Mouse (Mus musculus): ENCODE data around the gene Nrgn. TPM values are rescaled to one million over a fixed set of nuclear protein-coding genes. Genes with fewer than 3 reads are reported as not detected.

Nrgn gene
- polyA plus RNA-seq, 1 experiment from 2014 or later = 2.6 TPM

- Histone ChIP-seq H3K27ac (no peak overlapping the region), H3K27me3 (ENCODE audit: insufficient read depth, poor library complexity, severe bottlenecking) (peaks cover 4% of the 10 kb centered on the region; the same call in 1 of the 2 replicates), H3K4me1 (replicated peaks) (peaks cover 13% of the 10 kb centered on the region), H3K36me3 (no peaks in the 10 kb centered on the region), H3K9me3 (no peaks in the 10 kb centered on the region), H3K4me3 (no peak overlapping the region)
- no peak for DNase-seq (ENCODE audit: low spot score)
- 80% methylated on average over 2 of the region's 2 CpGs for whole genome bisulfite sequencing
Measured at GRCm38 (mm10) chr9:37569231-37569835, 16.6 kb upstream of the Nrgn start.

GRCm38 (mm10) chr9:37568605-37569214 is 16.0 kb upstream of the Nrgn start:
- Histone ChIP-seq H3K9me3 (no peaks in the 10 kb centered on the region), H3K27me3 (ENCODE audit: insufficient read depth, poor library complexity, severe bottlenecking) (peaks cover 3% of the 10 kb centered on the region; the same call in 1 of the 2 replicates), H3K27ac (no peak overlapping the region), H3K4me3 (no peak overlapping the region), H3K36me3 (no peaks in the 10 kb centered on the region), H3K4me1 (replicated peaks) (peaks cover 13% of the 10 kb centered on the region)
- 45% methylated on average over 4 of the region's 4 CpGs for WGBS
- no peak for DNase-seq (ENCODE audit: low spot score)

DNA sequence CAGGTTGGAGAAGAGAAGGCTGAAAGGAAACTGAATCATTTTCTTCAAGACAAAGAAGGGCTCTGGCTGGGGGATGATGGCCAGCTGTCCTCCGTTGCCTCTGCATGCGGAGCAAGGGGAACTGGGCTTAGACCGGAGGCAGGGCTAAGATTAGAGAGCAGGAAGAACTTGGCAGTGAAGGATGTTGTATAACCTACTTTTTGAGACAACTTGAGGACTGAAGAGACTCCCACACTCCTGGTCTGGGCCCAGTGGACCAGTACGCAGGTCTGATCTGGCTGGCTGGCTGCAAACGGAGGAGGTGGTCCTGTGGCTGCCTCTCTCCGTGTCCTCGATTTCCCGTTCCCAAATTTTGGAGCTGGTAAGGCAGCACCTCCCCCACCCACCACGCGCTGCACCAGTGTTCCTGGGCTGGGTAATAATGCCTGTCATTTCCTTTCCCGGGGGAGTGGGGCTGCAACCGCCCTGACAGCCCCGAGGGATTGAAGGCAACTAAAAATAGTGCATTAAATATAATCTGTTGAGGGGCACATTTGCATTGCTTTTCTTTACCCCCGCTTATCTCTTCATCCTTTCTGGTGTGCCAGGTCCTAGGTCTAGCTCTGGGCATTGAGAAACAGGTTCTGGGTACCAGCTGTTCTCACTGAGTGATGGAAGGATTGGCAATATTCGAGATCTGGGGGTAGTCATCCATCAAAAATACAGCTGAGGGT is 15.3 kb upstream of the Nrgn start:
- Histone ChIP-seq H3K4me3 (no peak overlapping the region), H3K4me1 (replicated peaks) (peaks cover 13% of the 10 kb centered on the region), H3K36me3 (no peaks in the 10 kb centered on the region), H3K27me3 (ENCODE audit: insufficient read depth, poor library complexity, severe bottlenecking) (no peaks in the 10 kb centered on the region; the same call in 1 of the 2 replicates), H3K27ac (no peak overlapping the region), H3K9me3 (no peaks in the 10 kb centered on the region)
- WGBS = 54% methylated on average over 15 of the region's 15 CpGs
- DNase-seq (ENCODE audit: low spot score) = no peak

GRCm38 (mm10) chr9:37567454-37567853 is 14.8 kb upstream of the Nrgn start:
- H3K4me1 ChIP-seq (replicated peaks) = peaks cover 13% of the 10 kb centered on the region
- DNase-seq (ENCODE audit: low spot score) = no peak
- no peak overlapping the region for H3K27ac ChIP-seq
- H3K36me3 ChIP-seq = no peaks in the 10 kb centered on the region
- WGBS = 61% methylated on average over 5 of the region's 5 CpGs
- H3K27me3 ChIP-seq (ENCODE audit: insufficient read depth, poor library complexity, severe bottlenecking) = no peaks in the 10 kb centered on the region; the same call in 1 of the 2 replicates
- no peaks in the 10 kb centered on the region for H3K9me3 ChIP-seq
- H3K4me3 ChIP-seq = no peak overlapping the region

DNA sequence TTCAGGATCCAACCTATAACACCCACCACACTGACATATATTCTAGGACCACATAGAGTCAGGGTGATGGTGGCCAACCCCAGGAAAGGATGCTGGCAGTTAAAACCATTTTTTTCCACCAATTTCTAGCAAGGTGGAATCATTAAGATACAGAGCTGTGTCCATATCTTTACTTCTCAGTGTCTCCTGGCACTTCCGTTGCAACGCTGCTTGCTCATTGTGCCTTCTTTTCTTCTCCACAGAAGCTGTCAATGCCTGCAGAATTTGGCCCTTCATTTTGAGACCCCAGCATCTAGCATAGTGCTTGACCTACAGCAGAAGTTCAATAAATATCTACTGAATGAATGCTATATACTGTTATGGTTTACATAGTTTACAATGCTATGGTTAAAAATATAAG is 14.3 kb upstream of the Nrgn start:
- no peaks in the 10 kb centered on the region; the same call in 1 of the 2 replicates for H3K27me3 ChIP-seq (ENCODE audit: insufficient read depth, poor library complexity, severe bottlenecking)

DNA sequence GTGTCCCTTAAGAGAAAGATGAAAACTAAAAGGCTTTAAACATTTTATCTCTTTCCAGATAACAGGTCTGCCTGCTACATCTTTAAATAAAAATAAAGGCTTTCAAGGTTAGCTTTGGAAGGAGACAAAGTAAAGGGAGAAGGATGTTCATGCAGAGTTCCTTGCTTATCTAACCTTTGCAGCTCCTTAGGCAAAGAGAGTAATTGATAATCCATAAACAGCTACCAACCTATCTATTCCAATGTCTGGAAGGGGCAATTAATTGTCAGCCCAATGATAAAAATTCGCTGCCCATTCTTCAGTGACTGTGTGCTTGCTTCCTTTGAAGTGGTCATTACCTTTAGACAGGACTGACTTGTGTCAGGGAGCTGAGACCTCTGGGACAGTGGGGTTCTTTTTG is 11.1 kb upstream of the Nrgn start:
- WGBS = 66% methylated on average over 1 of the region's 1 CpGs

More for the DNA sequence above, 14.3 kb upstream of the Nrgn start:
- Histone ChIP-seq H3K4me3 (no peak overlapping the region), H3K36me3 (no peaks in the 10 kb centered on the region), H3K4me1 (replicated peaks) (peaks cover 13% of the 10 kb centered on the region), H3K9me3 (no peaks in the 10 kb centered on the region), H3K27ac (no peak overlapping the region)
- no peak for DNase-seq (ENCODE audit: low spot score)
- WGBS = 93% methylated on average over 2 of the region's 2 CpGs

DNA sequence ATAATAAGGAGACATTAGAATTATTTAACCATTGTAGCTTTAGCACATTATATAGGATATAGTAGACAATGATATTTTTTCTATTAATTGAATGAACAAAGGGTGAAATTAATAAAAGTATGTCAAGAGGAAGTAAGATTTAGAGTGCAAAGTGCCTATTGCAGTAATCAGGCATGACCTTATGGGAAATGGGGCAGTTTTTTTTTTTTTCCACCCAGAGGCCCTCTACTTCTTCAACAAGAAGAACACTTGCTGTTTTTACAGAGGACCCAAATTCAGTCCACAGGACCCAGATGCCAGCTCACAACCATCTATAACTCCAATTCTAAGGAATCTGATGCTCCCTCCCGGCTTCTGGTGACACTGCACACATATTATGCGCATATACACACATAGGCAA is 7.9 kb upstream of the Nrgn start:
- peaks cover 13% of the 10 kb centered on the region for H3K27me3 ChIP-seq (ENCODE audit: insufficient read depth, poor library complexity, severe bottlenecking)
- H3K4me1 ChIP-seq (replicated peaks) = peaks cover 1% of the 10 kb centered on the region
- no peaks in the 10 kb centered on the region for H3K9me3 ChIP-seq
- no peaks in the 10 kb centered on the region for H3K36me3 ChIP-seq
- whole genome bisulfite sequencing = 85% methylated on average over 2 of the region's 2 CpGs
- no peak overlapping the region for H3K4me3 ChIP-seq
- no peak overlapping the region for H3K27ac ChIP-seq
- DNase-seq (ENCODE audit: low spot score) = no peak

More for the DNA sequence above, 11.1 kb upstream of the Nrgn start:
- no peak overlapping the region for H3K4me3 ChIP-seq
- no peaks in the 10 kb centered on the region for H3K9me3 ChIP-seq
- H3K27me3 ChIP-seq (ENCODE audit: insufficient read depth, poor library complexity, severe bottlenecking) = no peaks in the 10 kb centered on the region; the same call in 1 of the 2 replicates
- no peak overlapping the region for H3K27ac ChIP-seq
- no peaks in the 10 kb centered on the region for H3K36me3 ChIP-seq
- no peak for DNase-seq (ENCODE audit: low spot score)
- peaks cover 13% of the 10 kb centered on the region for H3K4me1 ChIP-seq (replicated peaks)

GRCm38 (mm10) chr9:37556366-37556765 is 3.7 kb upstream of the Nrgn start:
- no peaks in the 10 kb centered on the region for H3K36me3 ChIP-seq
- 78% methylated on average over 3 of the region's 3 CpGs for WGBS

GRCm38 (mm10) chr9:37554838-37555748 is 2.4 kb upstream of the Nrgn start, which contains the start of gene Siae:
Gene Siae (plus strand): TSS chr9:37555698.
- H3K9me3 ChIP-seq = no peaks in the 10 kb centered on the region
- H3K36me3 ChIP-seq = no peaks in the 10 kb centered on the region
- H3K27ac ChIP-seq = no peak within 1 kb of the TSS
- peaks cover 68% of the 10 kb centered on the region for H3K27me3 ChIP-seq (ENCODE audit: insufficient read depth, poor library complexity, severe bottlenecking)
- H3K4me3 ChIP-seq = no peak within 1 kb of the TSS
- 25% methylated on average over 7 of the region's 7 CpGs for WGBS
- peaks cover 27% of the 10 kb centered on the region for H3K4me1 ChIP-seq (replicated peaks)
- DNase-seq (ENCODE audit: low spot score) = no peak

More at GRCm38 (mm10) chr9:37556366-37556765, 3.7 kb upstream of the Nrgn start:
- Histone ChIP-seq H3K27me3 (ENCODE audit: insufficient read depth, poor library complexity, severe bottlenecking) (peaks cover 56% of the 10 kb centered on the region), H3K9me3 (no peaks in the 10 kb centered on the region), H3K4me3 (no peak overlapping the region), H3K4me1 (replicated peaks) (peaks cover 27% of the 10 kb centered on the region), H3K27ac (no peak overlapping the region)
- no peak for DNase-seq (ENCODE audit: low spot score)

GRCm38 (mm10) chr9:37554279-37554678 is 1.6 kb upstream of the Nrgn start:
- no peak overlapping the region for H3K27ac ChIP-seq
- peaks cover 76% of the 10 kb centered on the region for H3K27me3 ChIP-seq (ENCODE audit: insufficient read depth, poor library complexity, severe bottlenecking)
- no peaks in the 10 kb centered on the region for H3K36me3 ChIP-seq
- peaks cover 27% of the 10 kb centered on the region for H3K4me1 ChIP-seq (replicated peaks)
- WGBS = 86% methylated on average over 1 of the region's 1 CpGs
- no peaks in the 10 kb centered on the region for H3K9me3 ChIP-seq
- no peak overlapping the region for H3K4me3 ChIP-seq
- no peak for DNase-seq (ENCODE audit: low spot score)

GRCm38 (mm10) chr9:37551751-37552531 is 763 bp downstream of the Nrgn start:
- H3K4me3 ChIP-seq = peak overlapping the region; percentile 55
- no peaks in the 10 kb centered on the region for H3K36me3 ChIP-seq
- 2% methylated on average over 23 of the region's 23 CpGs for WGBS
- no peaks in the 10 kb centered on the region for H3K9me3 ChIP-seq
- no peak overlapping the region for H3K27ac ChIP-seq
- peaks cover 27% of the 10 kb centered on the region for H3K4me1 ChIP-seq (replicated peaks)
- DNase-seq (ENCODE audit: low spot score) = peak; percentile 26
- H3K27me3 ChIP-seq (ENCODE audit: insufficient read depth, poor library complexity, severe bottlenecking) = peaks cover 100% of the 10 kb centered on the region

DNA sequence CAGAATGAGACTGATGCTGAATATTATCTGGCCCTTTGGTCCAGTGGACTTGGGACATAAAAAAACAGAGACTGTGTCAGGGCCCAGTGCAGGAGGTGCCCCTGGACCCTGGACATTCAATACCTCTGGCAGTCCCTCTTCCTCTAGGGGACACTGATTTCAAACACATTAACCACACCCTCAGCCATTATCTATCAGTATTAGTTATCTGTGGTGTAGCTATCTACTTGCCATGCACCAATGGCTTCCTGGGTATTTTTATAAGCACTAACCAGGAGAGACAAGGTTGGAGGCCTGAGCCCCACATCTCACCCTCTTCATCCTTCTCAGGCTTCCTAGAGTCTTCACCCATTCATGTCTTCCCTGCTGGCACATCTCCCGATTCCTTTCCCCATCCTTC is 2.3 kb downstream of the Nrgn start:
- Histone ChIP-seq H3K27me3 (ENCODE audit: insufficient read depth, poor library complexity, severe bottlenecking) (peaks cover 100% of the 10 kb centered on the region), H3K27ac (no peak overlapping the region), H3K4me1 (replicated peaks) (peaks cover 30% of the 10 kb centered on the region), H3K4me3 (no peak overlapping the region), H3K9me3 (no peaks in the 10 kb centered on the region), H3K36me3 (no peaks in the 10 kb centered on the region)
- no peak for DNase-seq (ENCODE audit: low spot score)
- 76% methylated on average over 1 of the region's 1 CpGs for WGBS

Data from hindbrain, embryonic 10.5 days (tissue).